Mouse (Mus musculus) gastrocnemius, postnatal 14 days (tissue): ENCODE results near the gene Cox17. TPM values are rescaled to one million over a fixed set of nuclear protein-coding genes. Genes with fewer than 3 reads are reported as not detected.
"Not testable (repeated sequence)": the region's sequence is repeated elsewhere in the genome, so short reads cannot be mapped to it uniquely, and the experiment has no call there.

Experiments used
- DNase-seq: peaks from one replicate; pipeline ENCODE4 v3.0.0; 2021; ENCODE audit warnings: mixed read lengths
- intact Hi-C: fragments of 180-260 bp; cut with DNase I; formaldehyde crosslinking; loops from one replicate; pipeline ENCODE4 v1.15.1; 2025; ENCODE audit warnings: low total_unique reads
- long read RNA-seq, 2 experiments: library from polyadenylated mRNA; stranded (forward); transcript quantifications; one replicate each; pipeline ENCODE4 v2.0.0; 2021
- total RNA-seq, 2 experiments: library from RNA; stranded (reverse); gene quantifications; 2 replicates each; pipeline ENCODE4 v1.2.3; 2021

Gene Cox17
- 100 to 1,000 TPM; 134 to 137 TPM for total RNA-seq
- long read RNA-seq, experiment 1, transcript Cox17-201 (3 exons, 444 nt) = major isoform, 117 of 126 reads
- long read RNA-seq, experiment 1, transcript Cox17-204 (2 exons, 2,396 nt) = minor isoform, 5 of 126 reads
- long read RNA-seq, experiment 1, partial matches to known transcripts = 0 of 126 reads
- long read RNA-seq, experiment 1, other reads (novel, unspliced or antisense) = 4 of 126 reads
- long read RNA-seq, experiment 2, transcript Cox17-204 (2 exons, 2,396 nt) = minor isoform, 9 of 141 reads
- long read RNA-seq, experiment 2, transcript Cox17-201 (3 exons, 444 nt) = major isoform, 130 of 141 reads
- long read RNA-seq, experiment 2, partial matches to known transcripts = 0 of 141 reads
- long read RNA-seq, experiment 2, other reads (novel, unspliced or antisense) = 2 of 141 reads

- peak; percentile 93 for DNase-seq
- intact Hi-C loops = no loop called here
These were observed at the start of gene Cox17, which contains the start of gene Gm21987 for GRCm38 (mm10) chr16:38346529-38347325. Cox17 (plus strand) TSS chr16:38346991. Gm21987 (plus strand) TSS chr16:38347040.

DNA sequence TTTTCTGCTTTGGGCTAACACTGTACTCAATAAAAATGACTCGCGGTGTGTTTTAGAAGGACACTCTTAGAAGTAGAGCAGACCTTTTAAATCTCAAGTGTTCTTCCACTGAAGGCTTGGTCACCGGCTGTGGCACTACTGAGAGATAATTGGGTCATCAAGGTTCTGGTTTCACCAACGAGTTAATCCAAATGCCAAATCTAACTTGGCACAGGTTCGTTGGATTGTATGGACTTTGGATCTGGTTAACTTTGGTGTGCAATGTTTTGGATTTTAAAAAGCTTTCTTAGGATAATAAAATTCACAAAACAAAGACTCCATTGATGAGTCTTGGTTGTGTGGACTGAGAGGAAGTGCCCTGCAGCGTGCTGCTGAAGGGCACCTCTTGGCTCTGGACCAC, 48.4 kb upstream of the Cox17 start:
- DNase-seq = no peak
- intact Hi-C loops = no loop called here

GRCm38 (mm10) chr16:38302367-38302766, 44.4 kb upstream of the Cox17 start:
- no peak for DNase-seq
- intact Hi-C loops = no loop called here

GRCm38 (mm10) chr16:38304460-38305194, 42.2 kb upstream of the Cox17 start:
- DNase-seq = peak; percentile 34
- intact Hi-C loops = no loop called here

DNA sequence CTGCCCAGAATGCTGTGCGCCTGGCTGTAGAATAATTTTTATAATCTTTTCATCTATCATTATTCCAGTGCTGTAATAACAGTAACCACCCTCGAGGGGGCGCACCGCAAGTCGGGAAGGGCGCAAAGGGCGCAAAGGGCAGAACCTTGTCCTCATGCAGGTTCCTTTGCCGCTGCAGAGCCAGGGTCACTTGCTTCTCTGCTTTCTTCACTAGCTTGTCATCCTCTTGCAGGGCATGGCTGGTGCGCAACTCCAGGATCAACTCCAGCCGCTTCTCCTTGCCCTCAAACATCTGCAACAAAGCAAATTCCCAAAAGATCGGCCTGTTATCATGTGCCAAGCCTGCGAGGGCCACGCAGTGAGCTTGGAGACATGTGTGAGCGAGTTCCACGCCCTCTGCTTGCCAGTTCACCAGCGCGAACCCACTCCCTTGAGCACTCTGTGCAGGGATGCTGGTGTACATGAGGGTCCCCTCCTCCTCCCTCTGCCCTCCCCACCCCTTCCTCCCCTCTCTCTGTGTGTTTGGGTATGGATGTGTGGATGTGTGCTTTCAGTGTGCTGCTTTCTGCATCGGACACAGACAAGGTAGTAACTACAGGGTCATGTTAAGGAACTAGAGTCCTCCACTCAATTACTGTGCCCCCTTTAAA, 40.1 kb upstream of the Cox17 start:
- no peak for DNase-seq
- intact Hi-C loops = no loop called here

DNA sequence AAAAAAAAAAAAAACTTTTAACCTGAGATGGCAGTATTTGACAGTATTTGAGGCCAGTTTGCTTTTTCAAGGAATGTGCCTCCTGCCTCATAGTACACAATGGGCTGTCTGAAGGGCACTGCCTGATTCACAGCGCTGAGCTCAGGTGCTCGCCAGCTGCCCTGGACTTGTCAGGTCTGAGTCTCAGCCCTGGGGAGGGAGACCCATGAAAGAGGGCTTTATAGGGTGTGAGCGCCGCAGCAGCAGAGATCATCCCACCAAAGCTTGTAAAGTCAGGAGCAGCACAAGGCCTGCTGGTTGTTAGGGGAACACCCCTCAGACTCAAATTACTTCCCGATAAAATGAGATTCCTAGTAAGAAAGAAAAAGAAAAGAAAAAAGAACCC, 39.6 kb upstream of the Cox17 start:
- intact Hi-C loops = no loop called here
- DNase-seq = no peak

GRCm38 (mm10) chr16:38307651-38308050, 39.1 kb upstream of the Cox17 start:
- intact Hi-C loops = no loop called here

DNA sequence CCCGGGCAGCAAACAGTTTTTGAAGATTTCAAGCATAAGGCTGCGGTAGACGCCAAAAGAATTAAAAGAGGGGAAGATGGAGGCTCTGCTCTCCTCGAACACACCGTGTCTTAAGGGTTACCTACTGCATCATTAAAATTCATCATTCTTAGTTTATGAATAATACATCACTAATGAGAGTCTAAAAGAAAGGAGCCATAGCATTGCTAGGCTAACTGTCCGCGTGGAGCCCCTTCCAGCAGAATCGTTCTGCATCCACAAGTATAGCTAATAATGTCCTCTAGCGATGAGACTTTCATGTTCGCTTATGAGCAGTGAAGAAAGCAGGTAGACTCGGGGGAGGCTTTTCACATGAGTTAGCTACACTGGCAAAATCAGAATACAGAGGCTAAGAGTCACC, 38.6 kb upstream of the Cox17 start:
- no peak for DNase-seq
- intact Hi-C loops = no loop called here

More at GRCm38 (mm10) chr16:38307651-38308050, 39.1 kb upstream of the Cox17 start:
- DNase-seq = no peak

DNA sequence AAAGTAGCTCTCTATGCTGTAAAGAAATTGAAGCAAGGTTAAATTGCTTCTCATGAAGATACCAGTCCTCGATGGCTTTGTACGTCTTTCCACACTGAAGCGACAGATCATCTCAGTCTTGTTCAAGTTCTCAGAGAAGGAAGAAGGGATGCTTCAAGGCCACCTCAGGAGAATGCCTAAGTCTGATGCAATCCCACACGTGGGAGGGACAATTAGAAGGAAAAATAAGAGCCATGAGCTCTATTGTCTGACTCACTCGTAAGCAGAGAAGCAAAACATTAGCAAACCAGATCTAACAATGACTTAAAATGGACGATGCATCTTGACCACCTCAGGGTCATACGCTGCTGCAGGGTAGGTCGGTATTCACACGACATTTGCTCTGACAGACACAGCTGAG, 28.3 kb upstream of the Cox17 start:
- intact Hi-C loops = no loop called here
- no peak for DNase-seq

- DNase-seq = no peak
- intact Hi-C loops = no loop called here
These were observed 27.7 kb upstream of the Cox17 start for GRCm38 (mm10) chr16:38319087-38319486.

- intact Hi-C loops = no loop called here
- DNase-seq = peak; percentile 13
These were observed 25.3 kb upstream of the Cox17 start for GRCm38 (mm10) chr16:38321452-38321935.

- no peak for DNase-seq
- intact Hi-C loops = no loop called here
These were observed 22.5 kb upstream of the Cox17 start for GRCm38 (mm10) chr16:38324311-38324710.

DNA sequence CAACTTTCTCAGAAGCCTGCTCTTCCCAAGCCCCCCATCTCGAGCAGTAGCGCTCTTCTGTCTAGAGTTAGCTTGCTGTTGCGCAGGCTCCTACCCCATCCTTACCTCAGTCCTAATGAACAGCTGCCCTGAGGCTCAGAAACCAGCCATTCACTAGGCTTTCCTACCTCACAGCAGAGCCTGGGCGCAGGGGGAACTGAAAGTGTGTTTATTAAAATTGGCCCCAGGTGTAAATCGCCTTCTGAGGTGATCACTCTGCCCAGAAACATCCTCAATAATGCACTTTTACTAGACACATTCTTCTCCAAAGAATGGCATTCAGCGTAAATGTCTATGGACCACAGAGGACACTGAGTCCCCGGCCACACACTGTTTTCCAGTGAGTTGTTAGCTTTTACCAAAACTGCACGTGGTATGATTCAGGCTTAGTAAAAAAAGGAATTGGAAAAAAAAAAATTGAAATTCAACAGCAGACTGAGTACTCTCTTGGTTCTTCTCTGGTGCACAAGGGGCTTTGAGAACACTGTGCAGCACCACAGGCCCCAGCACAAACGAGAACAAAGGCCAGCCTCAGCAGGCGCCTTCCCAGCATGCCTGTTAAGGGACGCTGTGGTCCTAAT, 19.9 kb upstream of the Cox17 start:
- DNase-seq = no peak
- intact Hi-C loops = no loop called here

GRCm38 (mm10) chr16:38329340-38329739, 17.5 kb upstream of the Cox17 start:
- intact Hi-C loops = no loop called here

DNA sequence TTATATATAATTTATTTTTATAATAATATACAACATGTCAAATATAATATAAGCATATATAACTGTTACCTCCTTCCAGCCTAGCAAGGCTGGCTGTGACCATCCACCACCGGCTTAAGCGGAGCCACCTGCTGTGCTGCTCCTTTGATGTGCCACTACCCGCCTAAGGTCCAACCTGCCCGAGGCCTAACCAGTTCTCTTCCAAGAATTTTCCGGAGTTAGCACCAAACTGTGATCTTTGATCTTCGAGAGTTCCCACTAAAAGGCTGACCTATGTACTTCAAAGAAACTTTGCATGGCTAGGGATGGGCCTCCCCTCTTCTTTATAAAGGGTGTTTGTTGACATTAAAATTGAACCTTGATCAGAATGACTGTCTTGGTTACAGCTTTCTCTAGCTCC, 12.4 kb upstream of the Cox17 start:
- DNase-seq = no peak
- intact Hi-C loops = no loop called here

More at GRCm38 (mm10) chr16:38329340-38329739, 17.5 kb upstream of the Cox17 start:
- no peak for DNase-seq

GRCm38 (mm10) chr16:38338077-38338476, 8.7 kb upstream of the Cox17 start:
- intact Hi-C loops = not testable (repeated sequence)

DNA sequence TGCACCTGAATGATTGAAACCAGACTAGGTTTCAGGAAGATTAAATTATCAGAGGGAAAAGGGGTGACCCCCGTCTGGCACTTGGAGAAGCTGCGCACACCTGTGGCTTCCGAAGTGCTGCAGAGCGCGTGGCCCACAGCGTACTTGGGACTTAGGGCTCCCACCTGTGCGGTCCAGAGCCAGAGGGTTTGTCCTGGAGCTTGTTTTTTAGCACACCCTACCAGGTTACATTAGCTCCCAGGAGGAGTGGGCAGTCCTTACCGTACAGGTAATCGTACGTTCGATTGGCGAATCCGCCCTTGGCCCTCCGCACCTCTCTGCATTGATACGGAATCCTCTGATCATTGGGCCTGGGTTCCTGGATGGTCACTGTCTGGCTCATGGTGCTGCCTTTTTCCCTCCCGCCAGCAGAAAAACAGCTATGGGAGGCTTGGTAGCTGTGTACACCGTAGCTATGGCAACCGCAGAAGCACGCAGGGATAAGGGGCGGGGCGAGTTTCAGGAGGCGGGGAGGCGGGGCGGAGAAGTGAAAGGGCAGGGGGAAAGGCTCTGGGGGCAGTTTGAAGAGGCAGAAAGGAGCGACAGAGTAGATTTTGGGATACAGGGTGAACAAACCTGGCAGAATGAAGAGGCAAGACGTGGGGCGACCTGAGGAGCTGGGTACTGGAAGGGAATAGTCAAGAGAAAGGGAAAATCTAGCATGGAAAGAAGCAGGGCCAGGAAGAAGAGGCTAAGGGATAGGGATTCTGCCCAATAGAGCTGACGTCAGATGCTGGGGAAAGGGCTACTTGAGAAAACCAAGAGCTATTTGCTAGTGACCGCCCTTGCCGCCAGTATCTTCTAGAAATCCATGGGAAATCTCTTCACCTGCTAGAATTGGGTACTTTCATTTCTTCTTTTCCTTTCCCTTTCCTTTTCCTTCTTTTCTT, 5.1 kb upstream of the Cox17 start, which contains the start of gene Maats1:
Gene Maats1 (minus strand): TSS at position 748 of the 929 bp plus-strand sequence.
- DNase-seq = peak; percentile 82
- intact Hi-C loops = loop anchor here (5.0 kb wide), 1 partner anchor 161 kb away; no protein-coding TSS in a partner anchor

More at GRCm38 (mm10) chr16:38338077-38338476, 8.7 kb upstream of the Cox17 start:
- DNase-seq = not testable (repeated sequence)
